ENCODE assay signal across 1 mouse cellular context in genomic region chr13:55171517-55172335, GRCm38 (mm10).
TF ChIP-seq lines count a peak whose summit lies in the region.

No protein-coding gene starts in this region.

TF ChIP-seq in MEL, 35 proteins besides CTCF, POLR2A, EP300 and RAD21 (continued from another document):
- TF ChIP-seq GATA1 (IDR thresholded peaks at IDR 0.05; ENCODE audit: low read depth, low read length) (no peak), SIN3A (IDR thresholded peaks at IDR 0.05; ENCODE audit: low read length) (no peak), ZNF384 (IDR thresholded peaks at IDR 0.05; ENCODE audit: low read depth, low read length) (no peak), POLR2AphosphoS2 (IDR thresholded peaks at IDR 0.05; ENCODE audit: low read length) (no peak), ZMIZ1 (IDR thresholded peaks at IDR 0.05; ENCODE audit: low read depth, low read length) (no peak), JUND (IDR thresholded peaks at IDR 0.05; ENCODE audit: low read depth, low read length) (no peak), KAT2A (conservative IDR thresholded peaks at IDR 0.05; ENCODE audit: low read depth, low read length) (no peak), GABPA (IDR thresholded peaks at IDR 0.05; ENCODE audit: low read depth, low read length) (no peak), RCOR1 (IDR thresholded peaks at IDR 0.05; ENCODE audit: low read depth, low read length) (no peak), CHD1 (IDR thresholded peaks at IDR 0.05; ENCODE audit: low read depth, low read length) (no peak), MAZ (IDR thresholded peaks at IDR 0.05; ENCODE audit: low read depth, low read length) (no peak), MAFK (IDR thresholded peaks at IDR 0.05; ENCODE audit: borderline replicate concordance, low read depth, low read length) (no peak), TAL1 (IDR thresholded peaks at IDR 0.05; ENCODE audit: low read length) (no peak)
